Mouse (Mus musculus) gastrocnemius, adult 2 months (tissue): ENCODE results near the gene Slc2a13. TPM values are rescaled to one million over a fixed set of nuclear protein-coding genes. Genes with fewer than 3 reads are reported as not detected.

Experiments used
- DNase-seq: peaks from one replicate; pipeline ENCODE4 v3.0.0; 2022
- H3K27ac ChIP-seq: fragments of 200-600 bp; 2 replicates; pipeline ENCODE4 v1.8.1; 2022; ENCODE audit warnings: mild to moderate bottlenecking
- H3K4me3 ChIP-seq: fragments of 200-600 bp; 2 replicates; pipeline ENCODE4 v1.8.1; 2022; ENCODE audit warnings: mild to moderate bottlenecking, moderate library complexity
- CTCF ChIP-seq: fragments of 200-600 bp; IDR thresholded peaks from 2 replicates; pipeline ENCODE4 v1.8.1; 2022; ENCODE audit warnings: antibody characterized with exemption, mild to moderate bottlenecking, moderate library complexity
- intact Hi-C: fragments of 180-260 bp; cut with DNase I; formaldehyde crosslinking; loops from one replicate; pipeline ENCODE4 v1.15.1; 2025
- total RNA-seq, 2 experiments: library from RNA; stranded (reverse); gene quantifications; 2 replicates each; pipeline ENCODE4 v1.2.3; 2021

Slc2a13 gene
- total RNA-seq, 2 experiments from 2014 or later = 0.61 to 0.70 TPM

DNA sequence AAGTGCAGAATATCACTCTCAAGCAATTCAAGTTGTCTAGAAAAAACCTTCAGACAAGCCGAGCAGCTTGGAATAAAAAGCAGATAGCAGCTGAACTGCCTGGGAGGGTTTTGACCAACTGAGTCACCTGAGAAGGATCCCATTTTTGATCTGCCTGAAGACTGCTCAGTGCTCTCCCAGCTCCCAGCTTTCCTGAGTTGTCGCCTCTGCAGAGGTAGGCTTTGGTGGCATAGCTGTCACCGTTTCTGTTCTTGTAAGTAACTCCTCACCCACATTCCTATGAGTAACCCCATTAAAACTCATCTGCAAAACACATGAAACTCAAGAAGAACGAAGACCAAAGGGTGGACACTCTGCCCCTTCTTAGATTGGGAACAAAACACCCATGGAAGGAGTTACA, 177.9 kb downstream of the Slc2a13 start:
- intact Hi-C loops = no loop called here
- Histone ChIP-seq H3K27ac (no peak overlapping the region), H3K4me3 (no peak overlapping the region)
- DNase-seq = no peak
- no peak for TF ChIP-seq CTCF

DNA sequence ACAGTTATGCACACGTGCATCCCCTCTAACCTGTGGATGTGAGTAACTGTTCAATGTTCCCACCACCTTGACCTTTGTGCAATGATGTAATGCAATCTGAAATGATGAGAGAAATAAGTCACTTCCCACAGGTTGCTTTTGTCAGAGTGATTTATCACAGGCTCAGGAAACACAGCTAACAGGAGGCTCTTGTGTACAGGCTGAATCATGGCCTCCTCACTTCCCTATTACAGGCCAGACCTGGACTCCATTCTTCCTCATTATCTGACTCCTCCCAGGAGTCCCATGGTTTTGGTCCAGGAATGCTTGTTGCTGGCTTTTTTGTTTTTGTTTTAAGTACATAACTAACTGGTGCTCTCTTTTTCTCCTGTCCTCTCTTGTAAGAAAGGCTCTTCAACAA, 189.4 kb downstream of the Slc2a13 start:
- intact Hi-C loops = no loop called here
- Histone ChIP-seq H3K4me3 (no peak overlapping the region), H3K27ac (no peak overlapping the region)
- no peak for DNase-seq
- no peak for TF ChIP-seq CTCF

DNA sequence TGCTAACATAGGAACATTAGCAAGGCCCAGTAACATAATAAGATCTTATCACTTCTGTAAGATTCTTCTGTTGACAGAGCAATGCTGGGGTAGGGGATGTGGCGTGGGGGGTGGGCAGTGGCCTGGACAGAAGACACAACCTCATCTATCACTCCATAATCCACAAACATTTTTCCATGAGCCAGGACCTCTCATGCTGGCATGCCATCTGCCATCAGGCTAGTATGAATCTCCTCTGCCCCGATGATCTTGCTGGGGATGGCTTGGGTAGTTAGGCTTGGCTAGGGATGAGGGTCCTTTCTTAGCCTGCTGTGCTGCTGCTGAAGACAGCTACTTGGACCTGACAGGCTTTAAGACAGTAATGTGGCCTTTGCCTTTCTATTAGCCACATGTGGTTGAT, 190.5 kb downstream of the Slc2a13 start:
- Histone ChIP-seq H3K4me3 (no peak overlapping the region), H3K27ac (no peak overlapping the region)
- intact Hi-C loops = no loop called here
- DNase-seq = no peak
- TF ChIP-seq CTCF = no peak

DNA sequence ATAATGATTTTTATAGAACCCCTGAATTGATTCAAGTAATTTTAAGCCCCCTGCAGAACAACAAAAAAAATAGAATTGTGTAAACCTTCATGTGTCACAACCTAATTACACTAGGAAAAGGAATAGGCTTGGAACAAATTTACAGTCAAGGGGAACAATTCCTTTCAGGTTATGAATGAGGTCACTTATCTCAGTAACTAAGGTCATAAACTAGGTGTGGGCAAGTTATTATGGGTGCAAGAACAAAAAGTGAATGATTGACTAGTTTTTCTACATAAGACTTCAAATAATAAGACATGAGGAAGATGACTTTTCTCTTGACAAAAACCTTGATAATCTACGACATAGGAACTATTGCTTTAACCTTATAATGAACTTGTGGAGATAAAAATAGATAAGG, 191.2 kb downstream of the Slc2a13 start:
- no peak for TF ChIP-seq CTCF
- intact Hi-C loops = no loop called here

DNA sequence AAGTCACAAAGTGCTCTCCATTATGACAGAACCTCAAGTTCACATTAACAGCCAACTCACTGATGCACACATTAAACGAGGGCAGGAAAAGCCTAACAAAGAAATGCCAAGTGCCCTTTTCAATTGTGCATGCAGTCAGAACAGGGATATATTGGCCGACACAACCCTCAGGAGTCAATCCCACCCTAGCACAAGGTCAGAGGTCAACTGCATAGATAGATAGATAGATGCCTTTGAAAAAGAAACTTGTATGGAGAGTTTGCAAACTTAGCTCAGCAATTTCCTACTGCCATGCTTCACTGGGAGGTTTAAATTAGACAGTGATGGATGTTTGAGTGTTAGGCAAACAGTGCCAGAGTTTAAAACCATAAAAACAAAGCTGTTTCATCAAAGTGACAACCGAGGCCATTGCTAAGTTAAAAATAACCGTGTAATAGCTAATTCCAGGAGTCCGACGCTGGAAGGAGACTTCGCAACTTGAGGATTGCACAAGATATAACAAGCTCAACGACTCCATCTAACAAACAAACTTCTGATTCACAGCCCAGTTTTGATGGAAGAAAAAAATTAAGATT, 194.2 kb downstream of the Slc2a13 start:
- intact Hi-C loops = no loop called here
- H3K27ac ChIP-seq = no peak overlapping the region
- no peak for TF ChIP-seq CTCF
- DNase-seq = no peak
- H3K4me3 ChIP-seq = no peak overlapping the region

More for the DNA sequence above, 191.2 kb downstream of the Slc2a13 start:
- DNase-seq = no peak
- Histone ChIP-seq H3K4me3 (no peak overlapping the region), H3K27ac (no peak overlapping the region)

DNA sequence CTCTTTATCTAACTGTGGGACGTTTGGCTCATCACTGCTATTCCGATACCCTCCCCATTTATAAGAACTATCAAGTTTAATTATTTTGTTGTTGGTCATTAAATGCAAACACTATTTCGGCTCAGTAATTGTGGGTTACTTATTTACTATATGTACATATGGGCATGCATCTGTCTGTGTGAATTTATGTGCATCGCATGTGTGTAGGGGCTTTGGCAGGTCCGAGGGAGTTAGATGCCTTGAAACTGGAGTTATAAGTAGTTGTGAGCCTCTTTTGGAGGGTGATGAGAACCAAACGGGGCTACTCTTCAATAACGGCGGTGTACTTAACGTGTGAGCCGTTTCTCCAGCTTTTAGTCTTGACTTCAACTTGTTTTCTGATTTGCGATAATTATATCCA, 195.5 kb downstream of the Slc2a13 start:
- DNase-seq = no peak
- intact Hi-C loops = no loop called here
- no peak overlapping the region for H3K4me3 ChIP-seq
- H3K27ac ChIP-seq = no peak overlapping the region
- no peak for TF ChIP-seq CTCF

DNA sequence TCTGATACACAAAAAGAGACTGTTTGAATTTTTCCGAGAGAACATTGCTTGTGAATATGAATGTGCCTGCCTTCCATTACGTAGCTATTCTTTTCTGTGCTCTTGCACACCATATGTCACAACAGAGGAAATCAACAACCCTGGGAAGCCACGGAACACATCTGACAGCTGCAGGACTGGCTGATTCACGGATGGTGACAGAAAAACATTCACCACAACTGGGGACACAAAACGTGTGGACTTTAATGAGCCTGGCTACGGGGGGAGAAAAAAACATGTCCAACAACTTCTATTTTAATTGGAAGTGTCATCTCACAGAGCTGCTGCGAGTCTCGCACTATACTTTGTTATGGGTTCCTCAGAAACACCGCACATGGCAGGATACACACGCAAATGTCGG, 196.0 kb downstream of the Slc2a13 start:
- TF ChIP-seq CTCF = no peak
- H3K4me3 ChIP-seq = no peak overlapping the region
- intact Hi-C loops = no loop called here
- DNase-seq = no peak
- H3K27ac ChIP-seq = no peak overlapping the region

DNA sequence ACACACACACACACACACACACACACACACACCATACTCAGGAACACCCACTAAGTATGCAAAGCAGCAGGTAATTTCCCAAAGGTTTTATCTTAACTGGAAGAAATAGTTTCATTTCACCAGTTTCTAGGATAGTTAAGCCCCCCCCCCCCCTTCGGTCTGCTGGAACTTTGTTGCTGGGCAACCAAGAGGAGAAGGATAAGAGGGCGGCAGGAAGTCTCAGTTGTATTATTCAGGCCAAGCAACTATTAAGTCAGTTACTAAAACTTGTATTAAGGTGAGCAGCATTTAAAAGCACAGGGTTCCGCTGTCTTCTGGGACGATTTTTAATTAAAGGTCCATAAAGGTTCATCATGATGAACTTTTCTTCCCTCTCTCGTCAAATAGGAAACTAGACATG, 198.6 kb downstream of the Slc2a13 start:
- intact Hi-C loops = no loop called here
- Histone ChIP-seq H3K4me3 (no peak overlapping the region), H3K27ac (no peak overlapping the region)
- DNase-seq = no peak
- no peak for TF ChIP-seq CTCF

DNA sequence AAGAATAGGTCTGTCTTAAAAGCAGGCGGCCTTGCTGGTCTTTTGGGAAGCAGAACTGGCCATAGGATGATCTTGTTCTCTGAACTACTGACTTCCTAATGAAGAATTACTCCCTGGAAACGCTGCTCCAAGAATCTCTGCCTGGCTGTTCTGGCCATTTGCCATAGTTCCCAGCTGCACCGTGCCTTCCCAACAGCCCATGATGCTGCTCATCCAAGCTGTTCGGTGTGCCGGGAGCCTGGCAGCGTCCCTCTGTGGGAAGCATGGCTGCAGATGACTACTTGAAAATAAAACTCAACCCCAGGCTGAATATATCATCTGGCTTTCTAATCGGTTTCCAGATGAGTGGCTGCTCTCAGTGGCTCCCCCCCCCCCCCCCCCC, 199.9 kb downstream of the Slc2a13 start:
- TF ChIP-seq CTCF = no peak
- peak; percentile 62 for DNase-seq
- H3K27ac ChIP-seq = no peak overlapping the region
- intact Hi-C loops = no loop called here
- H3K4me3 ChIP-seq = no peak overlapping the region

DNA sequence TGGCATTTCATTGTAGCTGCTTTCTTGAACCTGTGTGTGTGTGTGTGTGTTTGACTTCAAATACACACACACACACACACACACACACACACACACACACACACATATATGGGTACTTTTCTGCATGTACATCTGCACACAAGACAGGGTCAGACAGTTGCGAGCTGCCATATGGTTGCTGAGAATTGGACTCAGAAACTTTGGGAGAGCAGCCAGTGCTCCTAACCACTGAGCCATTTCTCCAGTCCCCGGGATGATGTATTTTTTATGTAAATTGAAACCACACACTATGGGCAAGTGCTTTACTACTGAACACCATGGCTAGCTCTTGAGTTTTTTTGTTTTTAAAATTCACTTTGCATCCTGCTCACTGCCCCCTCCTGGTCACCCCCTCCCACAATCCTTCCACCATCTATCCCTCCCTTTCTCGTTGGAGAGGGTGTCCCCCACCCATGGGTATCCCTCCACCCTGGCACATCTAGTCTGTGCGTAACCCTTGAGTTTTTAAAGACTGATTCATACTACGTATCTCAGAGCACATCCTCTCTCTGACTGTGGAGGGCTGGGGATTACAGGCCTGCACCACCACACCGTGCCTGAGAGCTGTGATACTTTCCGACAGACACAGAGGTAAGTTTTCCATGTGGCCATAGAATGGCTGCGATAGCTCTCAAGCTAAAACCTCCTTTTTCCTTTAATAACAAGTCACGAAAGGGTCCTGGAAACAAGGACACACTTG, 200.4 kb downstream of the Slc2a13 start:
- H3K27ac ChIP-seq = no peak overlapping the region
- H3K4me3 ChIP-seq = no peak overlapping the region
- no peak for TF ChIP-seq CTCF
- no peak for DNase-seq
- intact Hi-C loops = no loop called here

DNA sequence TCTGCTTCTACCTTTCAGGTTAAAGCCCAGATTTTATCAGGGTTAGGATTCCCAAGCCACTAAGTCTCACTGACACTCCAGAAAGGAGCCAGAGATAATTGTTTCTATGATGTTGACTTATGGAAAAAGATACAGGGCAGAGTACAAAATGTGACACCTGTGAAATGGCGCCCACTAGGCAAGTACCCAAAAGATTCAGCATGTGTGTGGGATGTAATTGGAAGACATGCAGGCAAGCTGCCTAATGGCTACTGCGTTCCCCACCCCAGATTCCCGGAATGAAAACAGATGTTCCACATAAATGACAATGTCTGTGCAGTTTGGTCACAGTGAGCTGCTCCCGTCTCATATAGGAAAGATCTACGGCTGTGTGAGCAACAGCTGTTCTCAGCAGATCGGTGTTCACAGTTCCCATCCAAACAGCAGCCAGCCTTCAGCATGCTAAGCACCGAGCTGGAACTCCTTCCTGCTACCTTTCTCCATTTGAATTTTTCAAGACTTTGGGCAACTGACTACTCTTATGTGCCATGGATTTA, 201.1 kb downstream of the Slc2a13 start:
- no peak for TF ChIP-seq CTCF
- H3K4me3 ChIP-seq = no peak overlapping the region
- H3K27ac ChIP-seq = no peak overlapping the region
- DNase-seq = no peak
- intact Hi-C loops = no loop called here

DNA sequence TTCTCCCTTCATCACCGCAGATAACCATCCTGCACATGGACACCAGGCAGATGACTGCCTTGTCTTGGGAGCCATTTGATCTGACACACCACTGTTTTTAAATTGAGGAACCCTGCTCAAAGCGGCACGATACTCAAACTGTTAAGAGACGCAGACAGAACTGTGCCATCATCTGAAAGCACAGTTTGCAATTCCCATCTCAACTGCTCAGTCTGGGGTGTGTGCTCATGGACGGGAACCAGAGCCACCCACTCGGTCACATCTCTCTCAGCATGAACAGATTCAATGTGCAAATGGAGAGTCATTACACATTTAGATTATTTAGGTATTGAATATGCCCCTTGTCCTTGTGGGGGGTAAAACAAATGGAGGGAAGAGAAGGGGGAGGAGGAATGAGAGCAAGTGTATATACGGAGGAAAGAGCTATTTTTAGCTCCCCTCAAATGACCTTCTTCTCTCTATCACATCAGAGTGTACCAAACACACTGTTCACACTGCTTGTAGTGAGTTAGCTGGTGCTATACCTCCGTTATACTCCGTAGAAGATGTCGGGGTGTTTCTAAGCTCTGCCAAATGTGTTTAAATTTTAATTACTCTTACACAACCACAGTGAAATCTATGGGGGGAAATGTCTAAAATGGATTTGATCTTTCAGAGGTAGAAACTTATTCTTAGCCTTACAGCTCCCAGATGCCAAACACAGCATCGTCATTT, 203.2 kb downstream of the Slc2a13 start:
- no peak for DNase-seq
- no peak overlapping the region for H3K4me3 ChIP-seq
- intact Hi-C loops = no loop called here
- H3K27ac ChIP-seq = no peak overlapping the region
- TF ChIP-seq CTCF = no peak

DNA sequence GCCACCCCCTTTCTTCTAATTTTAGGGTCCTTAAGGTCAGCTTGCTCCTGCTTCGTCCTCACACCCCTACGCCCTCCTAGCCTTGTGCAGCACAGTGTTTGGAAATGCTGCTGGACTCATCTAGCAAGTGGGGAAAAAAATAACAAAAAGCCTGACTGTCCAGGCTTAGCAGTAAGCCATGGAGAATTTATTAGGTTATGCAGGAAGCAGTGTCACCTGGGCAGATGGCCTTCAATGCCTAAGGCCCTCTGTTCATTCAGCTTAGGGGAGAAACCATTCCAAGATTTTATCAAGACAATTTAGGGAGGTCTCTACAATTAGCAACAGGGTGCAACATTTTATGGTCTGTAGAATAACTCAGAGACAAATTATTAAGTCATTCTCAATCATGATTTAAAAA, 212.6 kb downstream of the Slc2a13 start:
- no peak for DNase-seq
- Histone ChIP-seq H3K4me3 (no peak overlapping the region), H3K27ac (no peak overlapping the region)
- TF ChIP-seq CTCF = no peak
- intact Hi-C loops = no loop called here
